Mouse (Mus musculus): ENCODE measurements at regions not wholly inside any gene's neighbourhood (a gene's known extent, or its start where the extent isn't known, plus 50 kb on each side); places are given as distances from the start of the nearest gene placed in this dataset.

DNA sequence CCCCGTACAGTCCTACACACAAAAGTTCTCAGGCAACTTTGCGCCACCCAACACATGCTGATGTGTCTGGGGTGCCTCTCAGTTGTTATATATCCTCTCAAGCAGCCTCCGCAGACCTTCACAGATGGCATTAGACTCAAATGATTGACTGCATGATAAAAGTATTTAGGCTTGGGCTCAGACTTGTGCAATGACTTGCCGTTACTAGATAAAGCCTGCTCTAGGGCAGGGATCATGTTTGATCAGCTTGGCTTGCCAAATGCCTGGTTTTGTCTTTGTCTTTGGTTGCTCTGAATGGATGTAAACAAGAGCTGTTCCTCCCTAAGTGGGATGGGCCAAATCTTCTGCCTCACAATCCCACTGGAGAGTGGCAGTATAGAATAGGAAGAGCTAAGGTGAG lies 57.2 kb upstream of the Gm21915 start:
- TF ChIP-seq CTCF (IDR thresholded peaks at IDR 0.05; ENCODE audit: borderline replicate concordance, insufficient read depth, low read length), result no peak
- TF ChIP-seq POLR2A (IDR thresholded peaks at IDR 0.05; ENCODE audit: low read depth, low read length), result no peak

All from embryonic fibroblast, embryonic 13.5 days (primary cell).